Mouse (Mus musculus): ENCODE results near the gene Prg2. TPM values are rescaled to one million over a fixed set of nuclear protein-coding genes. Genes with fewer than 3 reads are reported as not detected.

The Prg2 gene
- total RNA-seq (2021), result 1 to 10 TPM; 2.2 to 7.8 TPM
- long read RNA-seq, experiment 1, transcript Prg2-201 (6 exons, 838 nt), result major isoform, 7 of 7 reads
- long read RNA-seq, experiment 1, partial matches to known transcripts, result 0 of 7 reads
- long read RNA-seq, experiment 1, other reads (novel, unspliced or antisense), result 0 of 7 reads
- long read RNA-seq, experiment 2, partial matches to known transcripts, result 0 of 1 reads
- long read RNA-seq, experiment 2, other reads (novel, unspliced or antisense), result 0 of 1 reads

- DNase-seq (ENCODE audit: low spot score in 2 of 2), result no peak
Observed at GRCm38 (mm10) chr2:84980188-84980587, at the start of gene Prg2. TSS of gene Prg2 (plus strand) at chr2:84980461.

- DNase-seq (ENCODE audit: low spot score in 2 of 2), result no peak
Observed at GRCm38 (mm10) chr2:84933992-84934648, 46.1 kb upstream of the Prg2 start.

- no peak for DNase-seq (ENCODE audit: low spot score in 2 of 2)
Observed at GRCm38 (mm10) chr2:84934649-84935007, 45.6 kb upstream of the Prg2 start.

- no peak for DNase-seq (ENCODE audit: low spot score in 2 of 2)
Observed at GRCm38 (mm10) chr2:84935065-84935464, 45.2 kb upstream of the Prg2 start.

- DNase-seq (ENCODE audit: low spot score in 2 of 2), result peak; percentile 38 to 60
Observed at GRCm38 (mm10) chr2:84936474-84937429, 43.5 kb upstream of the Prg2 start, which contains the start of gene Slc43a3. TSS of gene Slc43a3 (plus strand) at chr2:84936579.

- DNase-seq (ENCODE audit: low spot score in 2 of 2), result no peak
Observed at GRCm38 (mm10) chr2:84937491-84938150, 42.6 kb upstream of the Prg2 start.

- DNase-seq (ENCODE audit: low spot score in 2 of 2), result no peak
Observed at GRCm38 (mm10) chr2:84938249-84938946, 41.9 kb upstream of the Prg2 start.

GRCm38 (mm10) chr2:84939306-84939705, 41.0 kb upstream of the Prg2 start:
- no peak for DNase-seq (ENCODE audit: low spot score in 2 of 2)

- DNase-seq (ENCODE audit: low spot score in 2 of 2), result no peak
Observed at GRCm38 (mm10) chr2:84939711-84940110, 40.5 kb upstream of the Prg2 start.

- no peak for DNase-seq (ENCODE audit: low spot score in 2 of 2)
Observed at GRCm38 (mm10) chr2:84941332-84941731, 38.9 kb upstream of the Prg2 start.

GRCm38 (mm10) chr2:84941795-84942194, 38.5 kb upstream of the Prg2 start:
- DNase-seq (ENCODE audit: low spot score in 2 of 2), result no peak

GRCm38 (mm10) chr2:84947154-84947771, 33.0 kb upstream of the Prg2 start:
- no peak for DNase-seq (ENCODE audit: low spot score in 2 of 2)

- DNase-seq (ENCODE audit: low spot score in 2 of 2), result no peak
Observed at GRCm38 (mm10) chr2:84948252-84948651, 32.0 kb upstream of the Prg2 start.

- no peak for DNase-seq (ENCODE audit: low spot score in 2 of 2)
Observed at GRCm38 (mm10) chr2:84948721-84949120, 31.5 kb upstream of the Prg2 start.

- no peak for DNase-seq (ENCODE audit: low spot score in 2 of 2)
Observed at GRCm38 (mm10) chr2:84951027-84951426, 29.2 kb upstream of the Prg2 start.

GRCm38 (mm10) chr2:84952251-84952650, 28.0 kb upstream of the Prg2 start:
- no peak for DNase-seq (ENCODE audit: low spot score in 2 of 2)

- DNase-seq (ENCODE audit: low spot score in 2 of 2), result no peak
Observed at GRCm38 (mm10) chr2:84952693-84953092, 27.6 kb upstream of the Prg2 start.

GRCm38 (mm10) chr2:84955435-84955834, 24.8 kb upstream of the Prg2 start:
- no peak for DNase-seq (ENCODE audit: low spot score in 2 of 2)

- peak; percentile 29 to 41 for DNase-seq (ENCODE audit: low spot score in 2 of 2)
Observed at GRCm38 (mm10) chr2:84956274-84956673, 24.0 kb upstream of the Prg2 start.

- DNase-seq (ENCODE audit: low spot score in 2 of 2), result no peak
Observed at GRCm38 (mm10) chr2:84958588-84959264, 21.5 kb upstream of the Prg2 start.

Data from adrenal gland, postnatal 4 days (tissue).